Mouse (Mus musculus): ENCODE measurements at regions not wholly inside any gene's neighbourhood (a gene's known extent, or its start where the extent isn't known, plus 50 kb on each side); places are given as distances from the start of the nearest gene placed in this dataset.

DNA sequence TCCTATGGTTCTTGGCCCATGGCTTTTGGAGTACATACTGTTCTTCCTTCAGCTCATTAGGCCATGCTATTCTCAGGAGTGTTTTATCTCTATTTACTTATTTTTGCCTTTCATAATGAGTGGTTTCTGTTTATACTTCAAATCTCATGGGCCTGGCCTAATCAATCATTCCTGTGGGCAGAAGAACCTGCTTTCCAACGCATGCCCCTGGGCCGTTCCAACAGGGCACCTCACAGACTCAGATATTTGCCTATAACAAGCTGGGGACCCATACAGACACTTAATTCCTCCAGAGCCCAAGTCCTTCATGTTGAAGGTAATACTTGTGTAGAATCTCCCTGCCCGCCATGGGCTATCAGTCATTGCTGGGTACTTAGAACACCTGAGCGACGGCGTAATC, 59.7 kb upstream of the Slc45a1 start:
- TF ChIP-seq CTCF (IDR thresholded peaks at IDR 0.05; ENCODE audit: borderline replicate concordance, insufficient read depth, low read length): no peak
- TF ChIP-seq POLR2A (IDR thresholded peaks at IDR 0.05; ENCODE audit: low read depth, low read length): no peak
